Mouse (Mus musculus) cortical plate, adult 2 months (tissue): ENCODE measurements around the gene Plxna4. TPM values are rescaled to one million over a fixed set of nuclear protein-coding genes. Genes with fewer than 3 reads are reported as not detected.

Source experiments
- H3K27ac ChIP-seq: fragments of 200-500 bp; 2 replicates; pipeline ENCODE4 v1.5.1; 2012; ENCODE audit warnings: low read length, control low read depth, inconsistent platforms; ENCODE audit not compliant: insufficient read depth
- H3K4me1 ChIP-seq: fragments of 200-500 bp; 2 replicates; pipeline ENCODE4 v1.6.1; 2011; ENCODE audit warnings: low read length; ENCODE audit not compliant: control insufficient read depth, insufficient read depth
- H3K4me3 ChIP-seq: fragments of 200-500 bp; 2 replicates; pipeline ENCODE4 v1.5.1; 2011; ENCODE audit warnings: mild to moderate bottlenecking, low read length, control low read depth; ENCODE audit not compliant: insufficient read depth
- CTCF ChIP-seq: fragments of 200-500 bp; IDR thresholded peaks from 2 replicates; pipeline ENCODE4 v1.5.1; 2011; ENCODE audit warnings: mild to moderate bottlenecking, control low read depth, low read length; ENCODE audit not compliant: insufficient read depth; ENCODE audit errors: extremely low read depth
- POLR2A ChIP-seq: fragments of 200-500 bp; IDR thresholded peaks from 2 replicates; pipeline ENCODE4 v1.6.1; 2011; ENCODE audit warnings: mild to moderate bottlenecking, low read length, control low read depth; ENCODE audit not compliant: insufficient read depth; ENCODE audit errors: extremely low read depth
- polyA plus RNA-seq: library from polyadenylated mRNA; depleted of rRNA; stranded (reverse); fragments of >200 nt; gene quantifications from 2 replicates; pipeline ENCODE4 v1.2.3, GENCODE M21; 2012

Plxna4 gene
- polyA plus RNA-seq, 1 experiment: 14.9 TPM

DNA sequence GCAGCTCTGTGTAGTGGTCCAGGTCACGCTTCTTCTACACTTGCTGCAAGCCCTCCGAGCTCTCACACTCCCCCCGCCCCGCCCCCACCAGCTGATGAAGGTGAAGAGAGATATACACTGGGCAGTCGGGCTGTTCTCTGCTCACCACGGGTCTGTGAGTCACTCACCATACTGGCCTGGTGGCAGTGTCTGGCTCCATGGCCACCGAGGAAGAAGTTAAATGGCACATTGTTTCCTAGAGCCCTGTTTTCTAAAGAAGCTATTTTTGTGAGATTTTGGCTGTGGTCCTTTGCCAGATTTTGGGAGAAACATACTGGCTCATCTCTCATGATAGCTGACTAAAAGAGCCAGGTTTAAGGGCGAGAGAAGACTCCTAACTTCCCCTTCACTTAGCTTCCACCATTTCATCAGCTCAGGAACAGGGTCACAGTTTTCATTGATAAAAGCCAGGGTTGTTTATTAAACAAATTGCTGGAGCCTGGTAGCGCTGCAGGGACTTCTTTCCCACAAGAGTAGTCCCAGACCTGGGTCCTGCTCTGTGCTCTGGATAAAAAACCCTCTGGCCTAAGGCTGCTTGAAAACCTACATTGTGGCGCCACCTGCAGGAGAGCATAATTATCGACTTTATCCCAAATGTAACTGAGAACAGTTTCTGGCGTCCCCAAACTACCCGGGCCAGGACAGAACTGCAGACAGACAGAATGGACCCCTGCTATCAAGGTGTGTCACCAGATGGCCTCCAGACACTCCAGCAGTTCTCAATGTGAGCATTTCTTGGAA lies 3.2 kb upstream of the Plxna4 start:
- no peak overlapping the region for H3K27ac ChIP-seq
- no peak overlapping the region for H3K4me3 ChIP-seq
- peak; percentile 80 for TF ChIP-seq CTCF
- TF ChIP-seq POLR2A: no peak
- H3K4me1 ChIP-seq: no peaks in the 10 kb centered on the region

DNA sequence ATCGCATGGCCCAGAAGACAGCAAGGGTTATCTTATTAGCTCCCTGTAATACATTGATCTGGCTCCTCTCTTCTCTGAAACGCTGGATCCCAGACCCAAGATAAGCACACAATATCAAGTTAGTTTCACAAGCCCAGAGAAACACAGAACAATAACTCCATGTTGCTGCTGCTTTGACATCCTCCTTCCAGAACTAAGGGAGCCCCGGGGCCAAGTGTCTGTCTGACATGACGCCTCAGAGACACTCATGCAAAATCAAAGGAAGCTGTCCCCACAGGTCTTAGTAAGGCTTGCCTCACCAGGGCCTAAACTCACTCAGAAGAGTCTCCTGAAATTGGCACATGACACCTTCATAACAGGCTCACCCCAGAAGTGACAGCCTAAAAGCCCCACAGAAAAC lies 1.6 kb upstream of the Plxna4 start:
- TF ChIP-seq POLR2A (no peak), CTCF (no peak)
- Histone ChIP-seq H3K4me3 (no peak overlapping the region), H3K27ac (no peak overlapping the region), H3K4me1 (0 out of 2 replicates have a peak, but pooled peaks cover 3% of the 10 kb centered on the region)

DNA sequence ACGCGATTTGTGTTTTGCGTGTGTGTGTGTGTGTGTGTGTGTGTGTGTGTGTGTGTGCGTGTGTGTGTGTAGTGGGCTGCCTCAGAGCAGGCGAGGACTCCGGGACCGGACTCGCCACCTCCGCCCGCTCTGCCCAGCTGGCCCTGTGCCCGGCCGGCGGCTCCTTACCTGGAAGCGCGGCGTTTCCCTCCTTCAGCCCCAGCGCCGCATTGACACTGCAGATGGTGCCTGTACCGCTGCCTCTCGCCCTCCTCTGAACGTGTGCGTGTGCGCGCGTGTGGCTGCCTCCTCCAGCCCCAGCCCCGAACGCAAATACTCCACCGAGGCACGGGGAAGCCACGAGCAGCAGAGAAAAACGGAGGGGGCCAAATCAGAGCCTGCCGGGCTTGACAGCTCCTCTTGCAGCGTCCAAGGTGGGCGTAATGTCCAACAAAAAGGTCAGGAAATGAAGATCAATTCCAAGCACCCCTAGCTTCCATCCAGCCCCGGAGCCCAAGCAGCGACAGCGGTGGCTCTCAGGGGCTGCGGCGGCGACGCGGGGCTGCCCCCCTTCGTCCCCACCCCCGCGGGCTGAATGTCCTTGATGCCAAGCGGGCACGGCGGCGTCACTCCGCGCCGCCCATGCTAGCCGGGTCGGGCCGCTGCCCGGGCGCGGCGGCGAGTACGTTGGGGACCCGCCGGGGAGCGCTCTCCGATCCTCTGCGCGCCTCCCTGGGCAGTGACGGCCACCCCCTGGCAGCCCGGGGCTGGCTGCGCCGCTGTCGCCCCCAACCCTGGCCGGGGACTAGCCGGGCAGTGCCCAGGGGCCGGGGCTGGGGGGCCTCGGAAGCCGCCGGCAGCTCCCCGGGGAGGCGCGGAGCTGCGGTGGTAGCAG lies 619 bp downstream of the Plxna4 start:
- H3K4me1 ChIP-seq: peaks cover 4% of the 10 kb centered on the region; the same call in 1 of the 2 replicates
- TF ChIP-seq CTCF (no peak), POLR2A (no peak)
- H3K27ac ChIP-seq: peak overlapping the region; percentile 97
- peak overlapping the region; percentile 83 for H3K4me3 ChIP-seq

DNA sequence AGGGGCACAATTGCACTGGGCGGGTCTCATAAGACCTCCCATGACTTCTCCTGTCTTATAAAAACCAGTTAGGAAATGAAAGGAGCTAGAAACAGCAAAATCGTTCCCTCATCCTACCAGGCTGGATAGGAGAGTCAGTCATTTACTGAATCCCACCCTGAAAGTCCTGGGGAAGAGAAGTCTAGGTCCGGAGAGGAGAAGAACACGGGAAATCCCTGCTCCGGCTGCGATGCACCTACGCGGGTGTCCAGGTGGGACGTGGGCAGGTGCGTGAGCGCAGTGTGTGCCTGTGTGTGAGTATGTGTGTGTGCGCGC lies 1.2 kb downstream of the Plxna4 start:
- no peak for TF ChIP-seq CTCF
- TF ChIP-seq POLR2A: no peak
- Histone ChIP-seq H3K4me3 (peak overlapping the region; percentile 83), H3K27ac (peak overlapping the region; percentile 97; the same call in 1 of the 2 replicates), H3K4me1 (peaks cover 4% of the 10 kb centered on the region; the same call in 1 of the 2 replicates)

DNA sequence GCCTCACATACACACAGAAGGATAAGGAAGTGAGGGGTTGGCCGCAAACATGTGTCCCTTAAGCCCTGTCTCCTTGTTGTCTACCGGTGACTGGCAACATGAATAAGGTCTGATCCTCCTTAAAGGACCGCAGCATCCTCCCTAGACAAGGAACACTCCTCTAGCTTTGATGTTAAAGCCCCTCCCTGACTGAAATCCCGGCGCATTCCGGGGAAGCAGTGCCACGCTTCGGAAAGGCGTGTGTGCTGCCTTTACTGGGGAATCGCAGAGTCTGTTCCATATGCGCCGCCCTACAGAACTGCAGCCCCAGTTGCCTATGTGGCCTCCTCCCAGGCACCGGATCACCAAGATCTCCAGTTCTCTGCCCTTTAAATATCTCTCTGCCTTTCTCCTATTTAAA lies 1.6 kb downstream of the Plxna4 start:
- no peak overlapping the region for H3K27ac ChIP-seq
- peaks cover 4% of the 10 kb centered on the region; the same call in 1 of the 2 replicates for H3K4me1 ChIP-seq
- TF ChIP-seq CTCF: peak; percentile 20; the same call in 1 of the 2 replicates
- TF ChIP-seq POLR2A: peak; percentile 39; the same call in 1 of the 2 replicates
- H3K4me3 ChIP-seq: peak overlapping the region; percentile 83

DNA sequence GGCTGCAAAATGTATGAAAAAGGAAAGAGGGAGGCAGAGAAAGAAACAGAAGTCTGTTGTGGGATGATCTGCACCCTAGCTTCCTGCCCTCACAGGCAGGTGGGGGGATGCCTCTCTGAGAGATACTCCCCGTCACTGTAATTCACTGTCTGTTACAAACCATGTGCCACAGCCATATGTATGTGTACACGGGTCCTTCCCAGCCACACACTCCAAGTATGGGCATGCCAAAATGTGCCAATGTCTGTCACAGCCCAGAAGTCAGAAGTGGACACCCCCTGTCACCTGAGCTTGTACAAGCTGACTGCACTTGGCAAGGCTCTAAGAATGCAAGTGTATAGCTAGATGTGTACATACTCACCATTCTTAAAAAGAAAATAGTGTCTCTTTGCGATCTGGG lies 2.8 kb downstream of the Plxna4 start:
- H3K4me3 ChIP-seq: peak overlapping the region; percentile 83
- peaks cover 4% of the 10 kb centered on the region; the same call in 1 of the 2 replicates for H3K4me1 ChIP-seq
- TF ChIP-seq POLR2A (no peak), CTCF (no peak)
- H3K27ac ChIP-seq: no peak overlapping the region

DNA sequence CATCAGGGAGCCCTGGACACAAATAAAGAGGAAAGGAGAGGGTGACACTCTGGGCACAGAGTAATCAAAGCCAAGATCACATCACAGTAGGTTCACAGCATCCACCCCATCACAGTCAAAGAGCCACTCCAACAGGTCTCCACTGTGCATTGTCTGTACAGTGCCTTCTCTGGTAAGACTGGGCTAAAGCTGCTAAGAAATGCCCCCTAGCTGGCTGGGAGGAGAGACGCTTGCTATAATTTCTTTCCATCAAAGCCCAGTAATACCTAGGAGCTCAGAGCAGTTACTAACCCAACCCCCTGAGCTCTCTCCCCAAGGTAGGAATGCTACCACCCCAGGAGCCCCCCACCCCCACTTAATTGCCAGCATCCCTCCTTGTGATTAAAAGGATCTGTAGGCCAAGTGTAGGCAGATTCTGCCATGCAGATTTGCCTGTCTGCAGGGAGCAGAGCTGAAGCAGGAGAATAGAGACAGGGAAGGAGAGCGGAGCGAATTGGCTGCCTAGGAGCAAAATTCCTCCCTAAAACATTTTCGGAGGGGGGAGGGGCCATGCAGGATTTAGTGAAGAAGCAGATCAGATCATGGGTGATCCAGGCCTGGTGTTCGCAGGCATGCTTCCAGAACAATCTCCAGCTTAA lies 3.6 kb downstream of the Plxna4 start:
- Histone ChIP-seq H3K27ac (no peak overlapping the region), H3K4me1 (peaks cover 4% of the 10 kb centered on the region; the same call in 1 of the 2 replicates), H3K4me3 (peak overlapping the region; percentile 83)
- TF ChIP-seq POLR2A: no peak
- 0 out of 2 replicates have a peak, but pooled peaks have one; percentile 23 for TF ChIP-seq CTCF

DNA sequence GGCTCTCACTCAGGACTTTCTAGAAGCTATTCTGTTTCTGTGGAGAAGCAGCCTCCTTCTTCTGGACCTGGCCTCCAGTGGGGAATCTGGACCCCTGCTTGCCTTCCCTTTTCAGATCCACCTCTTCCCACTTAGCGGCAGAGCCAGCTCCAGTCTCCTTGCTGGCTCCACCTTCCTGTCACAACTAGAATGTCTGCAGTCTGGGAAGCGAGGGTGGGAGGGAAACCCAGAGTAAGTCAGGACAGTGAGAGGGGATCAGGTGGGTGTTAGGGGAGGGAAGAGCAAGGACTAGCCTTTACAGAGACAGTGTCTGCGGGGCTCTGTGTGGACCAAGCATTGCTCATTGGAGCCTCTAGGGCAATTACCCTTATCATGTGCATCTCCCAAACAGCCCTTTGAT lies 4.4 kb downstream of the Plxna4 start:
- H3K4me1 ChIP-seq: peaks cover 4% of the 10 kb centered on the region; the same call in 1 of the 2 replicates
- TF ChIP-seq CTCF (peak; percentile 29; the same call in 1 of the 2 replicates), POLR2A (no peak)
- H3K4me3 ChIP-seq: peak overlapping the region; percentile 83
- H3K27ac ChIP-seq: no peak overlapping the region

DNA sequence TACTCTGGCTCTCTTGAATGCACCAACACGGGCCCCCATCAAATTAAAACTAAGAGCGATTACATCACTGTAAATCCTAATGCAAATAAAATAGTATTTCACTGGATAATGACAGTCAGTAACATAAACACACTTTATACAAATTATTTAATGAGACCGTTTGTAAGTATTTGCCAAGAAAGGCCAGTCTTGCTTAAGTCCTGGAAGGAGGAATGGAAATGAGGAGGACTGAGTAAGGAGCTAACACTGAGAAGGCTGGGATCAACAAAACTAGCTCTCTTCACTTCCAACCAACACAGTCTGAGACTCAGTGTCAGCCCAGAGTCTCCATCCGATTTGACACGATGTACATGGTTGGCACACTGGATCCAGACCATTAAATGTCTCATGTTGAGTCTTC lies 16.5 kb downstream of the Plxna4 start:
- Histone ChIP-seq H3K4me1 (peaks cover 2% of the 10 kb centered on the region), H3K27ac (no peak overlapping the region), H3K4me3 (no peak overlapping the region)
- TF ChIP-seq POLR2A: no peak
- TF ChIP-seq CTCF: no peak
